Mouse (Mus musculus): ENCODE measurements around the gene Timm23.
"Not testable (repeated sequence)": the region's sequence is repeated elsewhere in the genome, so short reads cannot be mapped to it uniquely, and the experiment has no call there.

Timm23 gene

GRCm38 (mm10) chr14:32164173-32165051 lies 37.3 kb downstream of the Timm23 start:
- no peak for DNase-seq

GRCm38 (mm10) chr14:32163203-32163888 lies 38.4 kb downstream of the Timm23 start:
- no peak for DNase-seq

GRCm38 (mm10) chr14:32162231-32162630 lies 39.5 kb downstream of the Timm23 start:
- DNase-seq, result no peak

- no peak for DNase-seq
Observed at GRCm38 (mm10) chr14:32161090-32161885, 40.4 kb downstream of the Timm23 start.

- no peak for DNase-seq
Observed at GRCm38 (mm10) chr14:32160563-32160962, 41.1 kb downstream of the Timm23 start.

- peak; percentile 98 for DNase-seq
Observed at GRCm38 (mm10) chr14:32159690-32160246, 41.9 kb downstream of the Timm23 start, which contains the start of gene Ncoa4. Ncoa4 (plus strand) TSS chr14:32159865.

- no peak for DNase-seq
Observed at GRCm38 (mm10) chr14:32159150-32159670, 42.5 kb downstream of the Timm23 start.

GRCm38 (mm10) chr14:32154758-32155157 lies 46.9 kb downstream of the Timm23 start:
- no peak for DNase-seq

GRCm38 (mm10) chr14:32153156-32153555 lies 48.5 kb downstream of the Timm23 start:
- no peak for DNase-seq

- DNase-seq, result no peak
Observed at GRCm38 (mm10) chr14:32152243-32152965, 49.3 kb downstream of the Timm23 start.

GRCm38 (mm10) chr14:32150872-32151271 lies 50.8 kb downstream of the Timm23 start:
- DNase-seq, result no peak

- no peak for DNase-seq
Observed at GRCm38 (mm10) chr14:32146578-32146977, 55.1 kb downstream of the Timm23 start.

GRCm38 (mm10) chr14:32145809-32146511 lies 55.7 kb downstream of the Timm23 start:
- DNase-seq, result no peak

GRCm38 (mm10) chr14:32145401-32145800 lies 56.3 kb downstream of the Timm23 start:
- no peak for DNase-seq

GRCm38 (mm10) chr14:32144734-32145133 lies 57.0 kb downstream of the Timm23 start:
- no peak for DNase-seq

- DNase-seq, result no peak
Observed at GRCm38 (mm10) chr14:32141723-32142122, 60.0 kb downstream of the Timm23 start, which contains the start of gene Msmb. Msmb (plus strand) TSS chr14:32142023.

GRCm38 (mm10) chr14:32140359-32140965 lies 61.2 kb downstream of the Timm23 start:
- no peak for DNase-seq

GRCm38 (mm10) chr14:32136467-32136866 lies 65.2 kb downstream of the Timm23 start:
- not testable (repeated sequence) for DNase-seq

- no peak for DNase-seq
Observed at GRCm38 (mm10) chr14:32134293-32134692, 67.4 kb downstream of the Timm23 start.

GRCm38 (mm10) chr14:32131836-32132235 lies 69.9 kb downstream of the Timm23 start:
- no peak for DNase-seq

Data from thymus, postnatal 25 days (tissue).